Mouse (Mus musculus) ES-E14 (cell line): ENCODE data around the gene Eepd1.

Experiments used
- CHD2 ChIP-seq: IDR thresholded peaks from 2 replicates; pipeline ENCODE4 v1.6.1; 2014; ENCODE audit warnings: mild to moderate bottlenecking, low read depth, low read length, inconsistent platforms
- HCFC1 ChIP-seq: IDR thresholded peaks from 2 replicates; pipeline ENCODE4 v1.6.1; 2012; ENCODE audit warnings: low read length, inconsistent platforms, borderline replicate concordance; ENCODE audit not compliant: insufficient read depth
- ZC3H11A ChIP-seq: IDR thresholded peaks from 2 replicates; pipeline ENCODE4 v1.6.1; 2012; ENCODE audit warnings: low read depth, mild to moderate bottlenecking, inconsistent platforms, low read length, borderline replicate concordance
- ZNF384 ChIP-seq: IDR thresholded peaks from 2 replicates; pipeline ENCODE4 v1.6.1; 2012; ENCODE audit warnings: low read depth, low read length, inconsistent platforms

DNA sequence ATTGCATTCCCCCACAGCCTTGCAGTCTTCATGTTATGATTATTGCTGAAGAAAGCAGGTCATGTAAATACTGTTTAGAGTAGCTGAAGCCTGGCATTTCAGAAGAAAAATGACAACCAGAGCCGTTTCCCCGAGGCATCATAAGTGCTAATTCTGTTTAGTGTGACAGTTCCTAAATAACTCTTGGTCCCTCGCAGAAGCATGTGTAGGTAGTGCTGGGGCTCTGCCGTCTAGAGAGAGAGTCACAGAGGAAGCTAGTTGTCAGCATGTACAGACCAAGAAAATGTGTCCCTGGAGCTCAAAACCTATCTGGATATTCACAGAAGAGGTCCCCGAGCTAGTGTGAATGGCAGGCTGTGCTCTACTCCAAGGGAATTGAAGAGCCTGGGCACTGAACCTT is 85.7 kb downstream of the Eepd1 start:
- TF ChIP-seq CHD2 (no peak), HCFC1 (no peak), ZNF384 (no peak), ZC3H11A (no peak)
